Mouse (Mus musculus): ENCODE measurements at regions not wholly inside any gene's neighbourhood (a gene's known extent, or its start where the extent isn't known, plus 50 kb on each side); places are given as distances from the start of the nearest gene placed in this dataset.

DNA sequence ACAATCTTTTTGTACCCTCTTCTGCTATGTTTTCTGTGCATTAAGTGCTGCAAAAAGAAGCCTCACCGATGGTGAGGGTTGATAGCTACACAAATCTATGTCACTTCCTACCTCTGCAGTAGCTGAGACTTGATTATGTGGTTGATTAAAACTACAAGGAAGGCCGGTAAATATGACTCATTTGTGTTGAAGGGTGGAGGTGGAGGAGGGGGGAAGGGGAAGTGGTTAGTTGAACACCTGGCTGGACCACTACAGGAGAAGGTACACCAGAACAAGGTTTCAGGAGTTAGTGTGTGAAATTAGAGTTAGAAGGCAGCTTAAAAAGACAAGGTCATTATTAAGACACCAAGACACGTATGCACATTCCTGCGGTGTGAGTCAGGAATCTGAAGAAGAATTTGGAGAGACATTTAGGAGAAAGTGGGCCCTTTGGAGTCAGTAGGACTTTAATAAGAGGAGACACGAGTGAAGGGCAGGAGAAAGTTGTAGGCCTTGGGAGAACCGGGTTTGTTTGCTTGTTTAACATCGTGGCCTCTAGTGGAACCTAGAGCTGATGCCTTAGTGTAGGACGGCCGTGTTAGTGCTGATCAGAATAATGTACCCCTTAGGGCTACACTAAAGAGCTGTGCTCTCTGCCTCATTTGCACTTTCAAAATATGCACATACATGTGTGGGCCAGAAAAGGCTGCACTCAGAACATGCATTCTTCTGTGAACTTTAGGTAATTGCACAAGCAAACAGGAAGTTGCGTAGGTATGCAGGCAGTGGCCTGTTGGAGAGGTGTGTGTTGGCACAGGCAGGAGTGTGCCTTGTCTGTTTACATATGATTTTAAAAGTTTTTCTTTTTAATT, 108.5 kb upstream of the Jag1 start:
- DNase-seq, result no peak

DNA sequence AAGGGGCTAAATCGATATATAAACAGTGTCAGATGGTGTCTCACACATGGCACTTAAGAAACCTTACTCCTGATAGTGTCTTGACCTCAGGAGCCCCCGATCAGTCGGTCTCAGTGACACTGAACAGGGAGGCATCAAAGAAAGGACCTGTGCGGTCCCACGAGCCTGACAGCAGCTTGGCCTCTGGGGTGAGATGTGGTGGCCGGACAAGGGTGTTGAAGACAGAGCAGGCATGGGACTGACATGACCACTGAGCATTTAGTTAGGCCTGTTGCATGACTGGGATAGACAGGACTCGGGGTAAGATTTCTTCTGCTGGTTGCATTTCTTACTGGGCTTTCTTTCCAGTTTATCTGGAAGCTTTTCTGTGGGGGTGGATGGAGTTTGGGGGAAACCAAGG, 99.3 kb upstream of the Jag1 start:
- DNase-seq, result no peak

DNA sequence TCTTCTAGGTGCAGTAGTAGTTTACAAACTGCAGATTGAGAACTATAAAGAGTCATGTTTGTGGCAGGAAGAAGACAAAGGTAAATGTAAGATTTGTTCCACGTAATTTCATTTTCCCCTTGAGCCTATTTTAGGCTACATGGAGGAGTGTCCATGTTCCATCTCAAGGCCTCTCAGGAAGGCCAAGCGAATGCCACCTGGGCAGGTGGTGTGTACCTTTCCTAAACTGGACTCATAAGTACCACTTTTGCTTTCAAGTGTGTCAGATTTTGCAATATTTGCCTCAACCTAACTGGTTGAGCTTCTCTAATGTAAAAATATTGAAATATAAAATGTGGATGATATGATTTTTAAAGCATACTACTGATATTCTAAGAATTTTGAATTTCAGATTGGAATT, 91.4 kb upstream of the Jag1 start:
- no peak for DNase-seq

DNA sequence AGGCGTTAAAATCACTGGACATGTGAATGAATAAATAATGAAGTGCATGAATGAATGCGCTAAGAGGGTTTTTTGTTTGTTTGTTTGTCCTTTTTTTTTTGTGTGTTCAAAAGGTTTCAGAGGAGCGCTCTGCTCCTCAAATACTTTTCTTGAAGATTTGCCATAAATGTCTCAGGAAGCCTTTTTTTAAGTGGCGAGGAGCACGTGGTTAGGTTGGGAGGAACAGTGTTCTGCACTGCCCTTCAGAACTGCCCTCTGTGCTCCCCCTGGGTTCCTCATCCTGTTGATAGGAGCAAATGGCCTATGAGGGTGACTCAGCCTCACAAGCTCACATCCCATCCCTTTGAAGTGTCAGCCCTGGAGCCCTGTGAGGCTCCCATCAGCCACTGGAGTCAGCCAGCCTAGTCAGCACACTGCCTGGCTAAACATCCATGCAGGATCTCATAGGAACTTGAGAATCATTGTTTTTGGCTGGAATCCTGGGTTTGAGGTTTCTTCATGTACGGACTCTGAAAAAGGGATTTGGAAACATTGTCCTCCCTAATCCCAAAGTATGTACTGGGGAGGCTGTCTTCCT, 87.9 kb upstream of the Jag1 start:
- no peak for DNase-seq

DNA sequence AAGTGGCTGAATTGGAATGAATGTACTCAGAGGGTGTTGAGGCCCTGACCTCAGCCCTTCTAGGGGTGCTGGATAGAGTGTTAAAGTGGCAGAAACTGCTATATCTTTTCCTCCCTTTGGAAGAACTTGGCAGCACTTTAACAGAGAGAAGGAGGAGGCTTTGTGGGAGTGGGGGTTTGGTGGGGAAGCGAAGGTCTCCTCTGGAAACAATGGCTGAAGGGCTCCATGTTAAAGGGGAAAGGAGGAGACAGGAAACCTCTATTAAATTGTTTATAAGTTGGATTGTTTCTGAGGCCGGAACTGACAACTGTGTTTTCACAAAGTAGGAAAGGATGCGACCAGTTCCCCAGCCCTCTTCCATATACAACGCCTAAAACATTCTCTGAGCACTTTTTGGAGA, 83.7 kb upstream of the Jag1 start:
- no peak for DNase-seq

DNA sequence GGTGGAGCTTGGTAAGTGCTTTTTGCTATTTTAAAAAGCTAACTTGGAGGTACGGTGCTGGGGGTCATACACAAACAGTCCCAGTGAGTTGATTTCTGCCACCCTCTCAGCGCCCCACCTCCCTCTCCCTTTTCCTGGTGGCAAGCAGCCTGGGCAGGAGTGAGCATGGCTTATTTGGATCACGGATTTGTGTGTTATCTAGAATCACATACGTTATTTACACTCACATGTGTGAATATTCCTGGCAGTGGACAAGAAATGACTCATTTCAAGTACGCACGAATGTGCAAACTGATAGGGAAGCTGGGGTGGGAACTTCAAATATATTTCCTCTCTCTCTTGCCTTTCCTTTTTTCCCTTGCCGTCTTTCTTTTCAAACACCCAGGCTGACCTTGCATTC, 75.7 kb upstream of the Jag1 start:
- DNase-seq, result no peak

DNA sequence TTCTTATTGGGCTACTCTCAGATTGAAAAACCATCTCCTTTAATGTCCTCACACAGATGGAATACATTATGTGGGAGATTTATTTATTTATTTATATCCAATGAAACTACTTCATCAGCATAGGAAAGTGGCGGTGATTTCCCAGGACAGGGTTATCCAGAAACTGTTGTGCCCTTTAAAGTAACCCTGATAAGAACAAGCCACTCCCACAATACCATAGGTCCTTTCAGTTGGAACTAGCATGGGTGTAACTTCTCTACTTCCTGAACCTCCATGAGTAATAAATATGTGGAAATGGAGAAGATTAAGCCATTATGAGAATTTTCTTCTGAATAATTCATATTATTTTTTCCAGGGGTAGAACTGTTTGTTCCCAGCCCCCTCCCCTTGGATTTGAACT, 52.7 kb upstream of the Jag1 start:
- DNase-seq, result no peak

DNA sequence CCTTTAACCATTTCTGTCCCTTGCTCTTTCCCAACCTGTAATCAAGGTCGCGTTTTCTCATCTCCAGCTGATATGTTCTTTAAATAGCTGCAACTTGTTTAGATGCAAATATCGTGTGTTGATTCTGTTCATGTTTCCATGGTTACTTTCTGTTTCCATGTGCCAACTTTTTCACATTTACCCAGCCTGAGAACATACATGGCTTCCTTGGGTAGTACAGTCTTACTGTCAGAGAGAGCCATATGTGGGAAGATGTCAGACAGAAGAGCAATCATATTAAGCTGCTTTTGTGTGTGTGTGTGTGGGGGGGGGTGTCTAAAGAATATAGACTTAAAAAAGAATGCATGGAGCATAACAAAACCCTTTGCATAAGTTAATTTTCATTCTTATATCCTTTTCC, 52.2 kb upstream of the Jag1 start:
- DNase-seq, result no peak

Data from right cerebral cortex, postnatal 4 days (tissue).